Comparison of ENCODE assay signal across 14 mouse cellular contexts in genomic region chr16:29909923-29910465, GRCm38 (mm10).
DNase-seq lines count a peak whose midpoint lies in the region; ATAC-seq lines count a peak whose summit lies in the region.
"Had no signal": no experiment of that assay in that cellular context is flagged by ENCODE, and none has a peak within 500 bp of the region (broad histone marks: within the 10 kb centered on the region; RNA-seq: fewer than 3 reads in every experiment).

No protein-coding gene starts in this region.

- H3K9ac ChIP-seq in midbrain, embryonic 11.5 days (ENCODE audit: low read length): no peak overlapping the region
- H3K9ac ChIP-seq in embryonic facial prominence, embryonic 15.5 days: no peak overlapping the region
- no peak overlapping the region for H3K9ac ChIP-seq in forebrain, embryonic 14.5 days (ENCODE audit: low read length)
- H3K9ac ChIP-seq: heart, embryonic 12.5 days; limb, embryonic 12.5 days had no signal

- H3K4me2 ChIP-seq in midbrain, embryonic 11.5 days: no peak overlapping the region
- H3K4me2 ChIP-seq in embryonic facial prominence, embryonic 15.5 days (replicated peaks): no peak overlapping the region
- H3K4me2 ChIP-seq in forebrain, embryonic 14.5 days (ENCODE audit: low read length): no peak overlapping the region
- H3K4me2 ChIP-seq: heart, embryonic 12.5 days; limb, embryonic 12.5 days had no signal

- ATAC-seq in midbrain, embryonic 11.5 days (ENCODE audit: low FRiP score): no peak
- no peak for ATAC-seq in embryonic facial prominence, embryonic 15.5 days (ENCODE audit: insufficient number of reproducible peaks, low FRiP score, low TSS enrichment, low read depth)
- ATAC-seq in forebrain, embryonic 14.5 days: no peak
- ATAC-seq: midbrain, embryonic 16.5 days had no signal

- H3K27ac ChIP-seq in midbrain, embryonic 10.5 days (replicated peaks): peak overlapping the region; percentile 64; the same call in 1 of the 2 replicates
- no peak overlapping the region for H3K27ac ChIP-seq in midbrain, embryonic 11.5 days (ENCODE audit: low read depth, low read length)
- peak overlapping the region; percentile 59 for H3K27ac ChIP-seq in embryonic facial prominence, embryonic 15.5 days (replicated peaks)
- no peak overlapping the region for H3K27ac ChIP-seq in forebrain, embryonic 14.5 days (ENCODE audit: low read depth, low read length)
- H3K27ac ChIP-seq: layer of hippocampus, adult 2 months; limb, embryonic 12.5 days had no signal

- peaks cover 7% of the 10 kb centered on the region; the same call in 1 of the 2 replicates for H3K9me3 ChIP-seq in midbrain, embryonic 10.5 days (replicated peaks)
- H3K9me3 ChIP-seq in midbrain, embryonic 11.5 days (ENCODE audit: control insufficient read depth, low read length): peaks cover 3% of the 10 kb centered on the region; the same call in 1 of the 2 replicates
- no peaks in the 10 kb centered on the region for H3K9me3 ChIP-seq in embryonic facial prominence, embryonic 15.5 days (replicated peaks)
- no peaks in the 10 kb centered on the region for H3K9me3 ChIP-seq in forebrain, embryonic 14.5 days (replicated peaks; ENCODE audit: control insufficient read depth, low read length)
- H3K9me3 ChIP-seq: heart, embryonic 12.5 days had no signal

- peaks cover 42% of the 10 kb centered on the region for H3K4me1 ChIP-seq in midbrain, embryonic 10.5 days
- peaks cover 8% of the 10 kb centered on the region for H3K4me1 ChIP-seq in midbrain, embryonic 11.5 days (ENCODE audit: control insufficient read depth, insufficient read depth, low read length)
- H3K4me1 ChIP-seq in embryonic facial prominence, embryonic 15.5 days: peaks cover 18% of the 10 kb centered on the region
- H3K4me1 ChIP-seq in forebrain, embryonic 14.5 days (ENCODE audit: control insufficient read depth, insufficient read depth, low read length): no peaks in the 10 kb centered on the region

- WGBS in midbrain, embryonic 10.5 days: 40% methylated on average over 5 of the region's 5 CpGs
- 43% methylated on average over 5 of the region's 5 CpGs for WGBS in midbrain, embryonic 11.5 days
- 35% methylated on average over 5 of the region's 5 CpGs for WGBS in embryonic facial prominence, embryonic 15.5 days
- 57% methylated on average over 5 of the region's 5 CpGs for WGBS in forebrain, embryonic 14.5 days

- no peak overlapping the region for H3K4me3 ChIP-seq in midbrain, embryonic 10.5 days
- H3K4me3 ChIP-seq in midbrain, embryonic 11.5 days (ENCODE audit: low read depth, low read length): no peak overlapping the region
- H3K4me3 ChIP-seq in embryonic facial prominence, embryonic 15.5 days (replicated peaks): no peak overlapping the region
- no peak overlapping the region for H3K4me3 ChIP-seq in forebrain, embryonic 14.5 days (ENCODE audit: low read depth, low read length)
- H3K4me3 ChIP-seq: heart, embryonic 12.5 days; layer of hippocampus, adult 2 months; limb, embryonic 12.5 days had no signal

- DNase-seq in adrenal gland, adult (ENCODE audit: inconsistent age in 2 of 2, low spot score in 1 of 2): peak; percentile 66 to 78
- no peak for DNase-seq in adrenal gland, postnatal 4 days (ENCODE audit: low spot score in 2 of 2)
- no peak for DNase-seq in midbrain, embryonic 10.5 days (ENCODE audit: low spot score)
- DNase-seq in midbrain, embryonic 11.5 days (ENCODE audit: low spot score, missing footprints): no peak
- no peak for DNase-seq in forebrain, embryonic 14.5 days (ENCODE audit: low spot score)
- DNase-seq in urinary bladder, postnatal 25 days (ENCODE audit: low spot score): no peak
- no peak for DNase-seq in spleen, postnatal 36 days (ENCODE audit: low spot score in 2 of 2)
- DNase-seq: gastrocnemius, postnatal 25 days; heart, postnatal 4 days had no signal

- no peaks in the 10 kb centered on the region for H3K36me3 ChIP-seq in midbrain, embryonic 10.5 days
- no peaks in the 10 kb centered on the region for H3K36me3 ChIP-seq in midbrain, embryonic 11.5 days (ENCODE audit: control insufficient read depth, insufficient read depth, low read length)
- H3K36me3 ChIP-seq in embryonic facial prominence, embryonic 15.5 days: no peaks in the 10 kb centered on the region
- no peaks in the 10 kb centered on the region for H3K36me3 ChIP-seq in forebrain, embryonic 14.5 days (ENCODE audit: control insufficient read depth, insufficient read depth, low read length)
- H3K36me3 ChIP-seq: heart, embryonic 12.5 days; limb, embryonic 12.5 days had no signal

- peaks cover 71% of the 10 kb centered on the region for H3K27me3 ChIP-seq in midbrain, embryonic 10.5 days (ENCODE audit: low read depth, poor library complexity, severe bottlenecking)
- peaks cover 5% of the 10 kb centered on the region for H3K27me3 ChIP-seq in midbrain, embryonic 11.5 days (ENCODE audit: control insufficient read depth, insufficient read depth, low read length)
- H3K27me3 ChIP-seq in embryonic facial prominence, embryonic 15.5 days: no peaks in the 10 kb centered on the region
- H3K27me3 ChIP-seq in forebrain, embryonic 14.5 days (replicated peaks; ENCODE audit: control insufficient read depth, insufficient read depth, low read length): no peaks in the 10 kb centered on the region

Comparison
In these comparisons a context has a peak if more than half of its experiments do, and no peak if none do; other contexts are left out.
1. DNase-seq: peak in adrenal gland, adult (2 of 2); none in adrenal gland, postnatal 4 days (0 of 2), midbrain, embryonic 10.5 days (single experiment), midbrain, embryonic 11.5 days (single experiment), forebrain, embryonic 14.5 days (single experiment), urinary bladder, postnatal 25 days (single experiment) and spleen, postnatal 36 days (0 of 2).
2. H3K27ac ChIP-seq: peak in midbrain, embryonic 10.5 days (single experiment) and embryonic facial prominence, embryonic 15.5 days (single experiment); none in midbrain, embryonic 11.5 days (single experiment) and forebrain, embryonic 14.5 days (single experiment).